Mouse (Mus musculus) spleen, adult 18-20 months (tissue): ENCODE results near the gene Tyms.
"Not testable (repeated sequence)": the region's sequence is repeated elsewhere in the genome, so short reads cannot be mapped to it uniquely, and the experiment has no call there.

Experiments used
- DNase-seq, 2 experiments: peaks; one replicate each; pipeline ENCODE4 v3.0.0; 2022; ENCODE audit warnings: mixed read lengths in 2 of 2

The Tyms gene

DNA sequence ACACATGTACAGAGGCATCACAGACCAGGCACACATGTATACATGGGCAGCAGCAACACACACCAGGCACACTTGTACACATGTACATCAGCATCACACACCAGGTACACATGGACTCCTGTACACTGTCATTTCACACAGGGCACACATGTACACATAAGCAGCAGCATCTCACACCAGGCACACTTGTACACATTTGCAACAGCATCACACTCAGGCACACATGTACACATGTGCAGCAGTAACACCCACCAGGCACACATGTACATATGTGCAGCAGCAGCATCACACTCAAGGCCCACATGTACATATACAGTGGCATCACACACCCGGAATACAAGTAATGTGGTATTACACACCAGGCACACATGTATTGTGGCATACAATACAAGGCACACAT is 24.8 kb upstream of the Tyms start:
- no peak for DNase-seq

DNA sequence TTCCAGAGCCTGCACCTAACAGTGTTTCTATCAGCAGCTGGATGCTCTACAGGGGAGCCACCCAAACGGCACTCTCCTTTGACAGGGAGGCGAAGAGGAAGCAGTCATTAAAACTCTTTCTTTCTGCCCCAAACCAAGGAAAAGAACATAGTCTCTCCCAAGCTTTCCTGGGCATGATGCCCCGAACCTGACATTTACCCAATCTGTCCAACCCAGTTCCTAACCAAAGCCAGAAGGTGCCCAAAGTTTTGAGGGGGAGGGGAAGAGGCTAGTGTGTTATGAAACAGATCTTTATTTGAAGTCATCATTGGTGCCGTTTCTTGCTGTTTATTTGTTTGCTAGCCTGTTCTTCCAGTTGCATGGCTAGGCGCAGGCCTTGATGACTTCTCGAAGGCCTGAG is 22.3 kb upstream of the Tyms start:
- no peak for DNase-seq

DNA sequence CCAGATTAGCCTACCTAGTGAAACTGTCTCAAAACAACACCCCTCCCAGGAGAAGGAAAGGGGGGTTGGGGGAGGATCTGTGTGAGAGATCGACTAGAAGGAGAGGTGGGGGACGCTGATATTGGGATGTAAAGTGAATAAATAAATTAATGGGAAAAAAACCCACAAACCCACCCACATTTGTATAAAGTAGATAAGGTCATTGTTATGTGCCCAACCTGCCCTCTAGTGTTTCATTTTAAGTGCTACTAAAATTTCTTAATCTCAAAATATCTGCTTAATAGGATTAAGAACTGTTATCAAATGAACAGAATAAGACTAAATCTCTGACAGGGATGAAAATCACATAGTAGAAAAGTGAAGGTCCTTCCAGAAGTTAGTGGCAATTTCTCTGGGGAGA is 21.0 kb upstream of the Tyms start:
- no peak for DNase-seq

DNA sequence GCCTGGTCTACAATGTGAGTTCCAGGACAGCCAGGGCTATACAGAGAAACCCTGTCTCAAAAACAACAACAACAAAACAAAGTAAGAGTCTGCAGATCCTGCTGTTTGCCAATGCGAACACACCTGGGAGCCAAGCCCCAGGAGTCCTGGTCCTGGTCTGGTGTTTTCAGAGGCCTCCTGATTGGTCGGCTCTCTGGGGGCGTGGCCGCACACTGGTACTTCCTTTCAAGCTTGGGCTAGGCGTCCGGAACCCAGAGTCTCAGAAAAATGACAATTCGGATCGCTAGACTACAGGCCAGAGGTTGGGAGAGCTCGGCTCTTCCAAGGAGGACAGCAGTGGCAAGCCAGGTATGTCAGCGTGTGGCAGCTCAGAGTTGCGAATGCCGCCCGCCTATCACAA is 19.3 kb upstream of the Tyms start:
- no peak for DNase-seq

DNA sequence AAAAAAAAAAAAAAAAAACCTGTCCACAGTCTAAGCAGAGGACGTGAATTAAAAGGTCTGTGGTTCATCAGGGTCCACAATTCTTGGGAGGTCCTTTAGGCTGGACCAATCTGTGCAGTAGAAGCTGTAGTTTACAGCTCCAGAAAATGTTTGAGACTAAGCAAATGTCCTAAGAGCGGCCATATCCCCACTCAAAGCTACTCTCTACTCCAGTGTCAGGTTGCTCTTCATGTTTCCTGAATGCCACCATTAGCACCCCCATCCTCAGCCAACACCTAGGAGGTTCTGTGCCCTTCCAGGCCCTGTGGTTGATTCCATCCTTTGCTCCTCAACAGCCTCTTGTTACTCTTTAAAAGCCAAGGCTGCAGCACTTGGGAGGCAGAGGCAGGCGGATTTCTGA is 1.0 kb downstream of the Tyms start:
- DNase-seq = no peak

DNA sequence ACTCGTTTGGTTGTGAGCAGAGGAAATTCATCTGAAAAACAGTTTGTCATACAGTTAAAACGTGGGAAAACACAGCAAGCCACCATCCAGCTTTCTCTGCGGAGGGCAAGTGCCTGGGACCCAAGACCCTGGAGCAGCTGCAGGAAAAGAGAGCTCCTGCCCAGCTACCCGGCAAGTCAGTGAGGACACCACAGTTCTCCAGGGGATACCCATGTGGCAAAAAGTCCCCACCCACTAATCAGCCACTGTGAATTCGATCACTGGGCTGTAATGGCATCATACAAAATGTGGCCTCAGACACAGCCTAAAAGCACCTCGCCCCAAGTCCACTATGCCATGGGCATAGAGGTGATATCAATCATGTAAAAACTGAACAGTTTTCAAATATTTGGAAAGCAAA is 1.7 kb downstream of the Tyms start:
- DNase-seq = no peak

DNA sequence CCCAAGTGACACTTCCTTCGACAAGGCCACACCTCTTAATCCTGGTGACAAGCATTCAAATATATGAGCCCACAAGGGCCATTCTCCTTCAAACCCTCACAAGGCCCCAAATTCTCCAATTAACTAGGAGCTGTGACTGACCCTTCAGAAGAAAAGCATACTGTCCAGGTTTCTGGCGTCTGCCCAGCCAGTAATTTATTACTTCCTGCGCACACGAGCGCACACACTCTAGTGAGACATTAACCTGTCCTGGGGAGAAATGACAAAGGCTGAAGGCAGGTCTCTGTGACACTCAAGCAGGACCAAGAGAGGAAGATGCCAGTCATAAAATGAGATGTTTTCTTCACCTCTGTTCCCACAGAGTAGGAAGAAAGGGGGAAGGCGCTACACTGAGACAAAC is 5.7 kb downstream of the Tyms start:
- DNase-seq = no peak

DNA sequence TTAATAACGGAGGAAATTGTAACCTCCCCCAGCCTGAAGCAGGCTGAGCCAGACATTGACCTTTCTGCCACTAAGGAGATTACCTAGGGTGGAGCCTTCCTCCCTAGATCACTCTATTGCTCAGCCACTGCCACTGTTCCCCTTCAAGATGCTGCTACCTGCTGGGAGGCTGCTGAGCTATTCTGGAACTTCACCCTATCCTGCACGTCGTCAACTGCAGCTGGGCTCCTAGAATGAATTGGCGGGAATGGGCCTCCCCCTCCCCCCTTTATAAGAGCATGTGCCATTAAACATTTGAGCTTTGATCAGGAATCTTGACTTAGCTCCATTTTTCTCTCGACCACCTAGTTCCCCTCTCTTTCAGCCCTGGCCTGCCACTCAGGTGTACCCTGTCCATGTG is 13.8 kb downstream of the Tyms start:
- DNase-seq = not testable (repeated sequence)

DNA sequence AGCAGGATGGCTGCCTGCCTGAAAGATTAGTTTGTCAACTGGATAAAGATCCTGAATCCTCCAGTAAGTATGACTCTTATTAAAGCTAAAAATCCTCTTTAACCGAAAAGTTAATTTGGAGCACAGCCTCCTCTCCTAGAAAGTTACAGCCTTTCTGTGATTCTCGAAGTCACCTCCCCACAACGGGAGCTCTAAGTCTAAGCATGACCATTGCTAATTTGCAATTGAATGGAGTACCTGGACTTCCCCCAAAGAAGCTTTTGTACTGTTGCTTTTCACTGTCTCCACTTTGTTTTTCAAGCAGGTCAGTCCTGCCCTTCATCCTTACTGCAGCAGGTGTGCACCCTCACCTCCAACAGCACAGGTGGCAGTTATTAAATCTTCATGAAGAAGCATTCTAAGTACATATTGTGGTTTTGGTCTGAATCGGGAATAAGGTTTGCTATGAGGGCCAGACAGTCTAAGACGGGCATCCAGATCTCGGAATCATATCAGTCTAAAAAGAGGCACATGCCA is 15.1 kb downstream of the Tyms start:
- DNase-seq = no peak

DNA sequence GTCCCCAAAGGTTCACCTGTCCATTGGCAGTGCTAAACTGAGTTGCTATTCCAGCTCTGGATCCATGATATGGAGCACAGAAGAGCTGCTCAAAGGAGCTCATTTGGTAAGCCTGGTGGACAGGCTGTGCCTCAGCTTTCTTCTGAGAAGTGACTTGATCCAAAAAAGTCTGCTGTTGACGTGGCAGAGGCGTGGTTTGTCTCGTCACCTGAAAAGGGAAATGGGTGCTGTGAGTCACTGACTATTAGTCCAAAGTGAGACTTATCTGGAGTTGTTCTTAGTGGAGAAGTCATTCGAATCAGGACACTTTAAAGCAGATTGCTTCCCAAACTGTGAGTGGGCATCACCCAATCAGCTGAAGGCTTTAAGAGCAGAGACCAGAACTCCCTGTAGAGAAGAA is 33.6 kb downstream of the Tyms start:
- DNase-seq = not testable (repeated sequence)

DNA sequence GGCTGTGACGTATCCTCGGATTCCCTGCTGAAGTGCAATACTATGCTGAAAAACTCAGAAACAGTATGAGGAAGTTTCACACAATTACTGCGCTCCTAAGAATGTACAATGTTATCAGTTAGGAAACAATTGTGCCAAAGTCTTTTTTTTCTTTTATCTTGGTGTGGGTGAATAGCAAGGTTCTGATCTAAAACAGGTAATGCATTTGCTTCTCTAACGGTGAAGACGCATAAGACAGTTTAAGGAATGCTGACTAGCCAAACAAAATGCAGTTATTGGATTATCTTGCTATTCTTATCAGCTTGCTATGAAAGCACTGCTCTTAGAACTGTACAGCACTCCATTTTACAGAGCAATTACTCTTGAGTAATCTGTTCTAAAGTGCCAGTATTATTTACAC is 34.1 kb downstream of the Tyms start:
- DNase-seq = not testable (repeated sequence)

DNA sequence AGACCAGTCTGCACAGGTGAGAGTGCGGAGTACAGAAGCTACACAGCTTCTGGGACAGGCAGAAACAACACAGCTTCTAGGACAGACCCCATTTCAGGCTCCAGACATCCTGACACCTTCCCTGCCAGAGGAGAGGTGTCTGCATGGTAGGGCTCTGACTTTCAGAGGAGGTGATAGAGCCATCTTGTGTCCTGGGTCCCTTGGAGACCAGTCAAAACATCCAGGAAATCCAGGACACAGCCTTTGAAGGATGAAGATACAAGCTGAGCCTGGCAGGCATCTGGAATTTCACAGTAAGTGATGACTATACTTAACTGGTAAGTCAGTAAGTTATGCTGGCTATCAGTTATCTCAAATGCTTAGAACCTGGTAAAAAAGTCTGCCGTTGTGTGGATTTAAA is 36.3 kb downstream of the Tyms start:
- DNase-seq = not testable (repeated sequence)

DNA sequence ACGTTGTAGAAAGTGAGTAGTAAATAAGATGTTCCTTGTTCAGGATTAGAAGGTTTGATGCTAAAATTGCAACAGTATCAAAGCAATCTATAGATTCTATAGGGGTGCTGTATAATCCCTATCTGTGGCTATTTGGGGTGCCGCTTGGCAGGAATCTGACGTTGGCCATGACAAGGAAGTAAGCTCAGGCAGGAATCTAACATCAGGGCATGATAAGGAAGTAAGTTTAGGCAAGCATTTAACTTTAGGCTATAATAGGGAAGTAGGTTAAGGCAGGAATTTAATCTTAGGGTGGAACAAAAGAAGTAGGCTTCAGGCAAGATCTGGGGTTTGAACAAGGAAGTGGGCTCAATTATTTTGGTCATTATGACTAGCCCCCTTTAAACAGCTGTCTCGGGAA is 37.6 kb downstream of the Tyms start:
- not testable (repeated sequence) for DNase-seq

DNA sequence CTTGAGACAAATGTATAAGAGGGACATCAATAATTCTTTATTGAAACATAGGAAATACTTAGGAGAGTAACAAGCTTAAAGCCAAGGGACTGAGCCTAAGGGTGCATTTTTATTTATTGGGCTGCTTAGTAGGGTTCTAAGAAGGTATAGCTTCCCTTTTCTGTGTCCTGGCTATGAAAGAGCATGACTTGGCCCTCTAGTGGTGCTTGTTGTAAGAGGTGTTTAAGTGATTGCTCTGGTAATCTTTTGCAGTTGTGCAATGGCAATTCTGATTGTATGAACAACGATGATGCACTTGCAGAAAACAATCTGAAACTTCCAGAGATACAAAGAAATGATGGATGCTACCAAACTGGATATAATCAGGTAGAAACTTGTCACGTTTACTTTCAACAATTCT is 58.8 kb downstream of the Tyms start:
- DNase-seq = no peak

DNA sequence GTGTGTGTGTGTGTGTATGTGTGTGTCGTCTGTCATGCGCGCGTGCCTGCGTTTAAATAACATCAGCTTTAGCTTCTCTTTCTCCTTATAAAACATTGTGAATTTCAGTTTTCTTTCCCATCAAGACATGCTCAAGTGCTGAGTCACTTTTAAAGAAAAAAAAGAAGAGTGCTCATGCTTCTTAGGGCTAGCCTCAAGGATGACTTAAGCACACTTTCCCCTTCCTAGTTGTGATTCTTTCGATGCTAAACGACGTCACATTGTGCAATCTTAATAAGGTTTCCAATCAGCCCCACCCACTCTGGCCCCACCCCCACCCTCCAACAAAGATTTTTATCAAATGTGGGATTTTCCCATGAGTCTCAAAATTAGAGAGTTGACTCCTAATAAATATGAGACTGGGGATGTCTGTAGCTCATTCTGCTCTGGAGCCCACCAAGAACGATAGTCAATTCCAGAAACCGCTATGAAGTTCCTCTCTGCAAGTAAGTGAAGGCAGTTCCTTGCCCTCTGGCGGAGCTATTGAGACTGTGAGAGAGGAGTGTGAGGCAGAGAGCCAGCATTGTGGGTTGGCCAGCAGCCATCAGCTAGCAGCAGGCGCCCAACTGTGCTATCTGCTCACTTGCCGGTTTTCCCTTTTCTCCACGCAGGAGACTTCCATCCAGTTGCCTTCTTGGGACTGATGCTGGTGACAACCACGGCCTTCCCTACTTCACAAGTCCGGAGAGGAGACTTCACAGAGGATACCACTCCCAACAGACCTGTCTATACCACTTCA is 60.5 kb downstream of the Tyms start, which contains the start of gene Il6:
Gene Il6 (plus strand): TSS at position 389 of the 778 bp plus-strand sequence.
- DNase-seq = peak; percentile 26 to 48
